Mouse (Mus musculus): ENCODE measurements around the gene Pola2.
A peak's percentile ranks its signal among the peaks of the same experiment; 100 is the strongest.

The Pola2 gene

DNA sequence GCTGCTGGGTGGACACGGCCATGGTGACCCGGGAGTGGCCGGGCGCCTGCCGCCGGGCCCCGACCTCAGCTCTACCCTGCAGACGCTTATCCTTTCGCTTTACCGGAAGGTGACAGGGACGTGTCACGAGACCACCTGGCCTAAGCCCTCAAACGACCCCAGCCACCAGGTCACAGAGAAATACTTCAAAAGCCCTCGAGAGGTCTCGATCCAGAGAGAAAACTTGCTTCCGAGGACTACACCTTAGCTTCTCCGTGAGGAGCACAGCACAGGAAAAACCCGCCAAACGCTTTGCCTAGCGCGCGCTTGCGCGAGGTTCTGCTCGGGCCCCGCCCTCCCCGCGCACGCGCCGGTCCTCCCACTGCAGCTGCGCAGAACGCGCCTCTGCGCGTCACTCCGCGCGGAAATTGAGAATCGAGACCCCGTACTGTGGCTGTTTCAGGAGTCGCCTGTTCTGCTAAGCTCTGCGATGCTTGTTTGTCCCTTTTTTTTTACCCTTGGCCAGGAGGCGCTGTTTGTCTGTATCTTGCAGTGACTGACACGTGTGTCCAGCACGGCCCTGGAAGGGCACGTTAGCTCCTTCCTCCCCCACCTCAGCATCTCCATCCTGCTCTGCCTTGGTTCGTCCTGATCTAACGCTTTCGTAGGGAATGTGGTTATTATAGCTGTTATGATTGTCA lies at the start of gene Pola2:
TSS of gene Pola2 (minus strand) at position 320 of the 680 bp plus-strand sequence.
- DNase-seq (ENCODE audit: low read depth in 1 of 2, low spot score in 2 of 2) = peak; percentile 45 to 82

GRCm38 (mm10) chr19:6013691-6014090 lies 49.7 kb upstream of the Pola2 start:
- DNase-seq (ENCODE audit: low read depth in 1 of 2, low spot score in 2 of 2) = no peak

DNA sequence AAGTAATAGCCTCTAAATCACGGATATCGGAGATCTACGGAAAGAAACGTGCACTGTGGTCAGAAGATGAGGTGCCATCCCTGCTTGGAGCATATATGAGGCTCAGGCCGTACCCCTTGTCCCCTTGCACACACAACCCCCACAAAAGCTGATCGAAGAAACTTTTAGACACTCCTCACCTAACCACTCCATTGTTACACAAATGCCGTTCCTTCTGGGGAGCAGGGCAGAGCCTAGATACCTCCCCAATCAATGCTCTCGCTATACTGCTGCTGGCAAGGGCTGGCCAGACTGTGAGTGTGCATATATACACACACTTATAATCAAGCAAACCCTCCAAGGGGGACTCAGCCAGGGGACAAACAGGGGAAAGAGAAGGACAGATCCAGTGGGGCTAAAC lies 45.1 kb upstream of the Pola2 start:
- DNase-seq (ENCODE audit: low read depth in 1 of 2, low spot score in 2 of 2) = no peak

GRCm38 (mm10) chr19:6007013-6007412 lies 43.0 kb upstream of the Pola2 start:
- DNase-seq (ENCODE audit: low read depth in 1 of 2, low spot score in 2 of 2) = no peak

DNA sequence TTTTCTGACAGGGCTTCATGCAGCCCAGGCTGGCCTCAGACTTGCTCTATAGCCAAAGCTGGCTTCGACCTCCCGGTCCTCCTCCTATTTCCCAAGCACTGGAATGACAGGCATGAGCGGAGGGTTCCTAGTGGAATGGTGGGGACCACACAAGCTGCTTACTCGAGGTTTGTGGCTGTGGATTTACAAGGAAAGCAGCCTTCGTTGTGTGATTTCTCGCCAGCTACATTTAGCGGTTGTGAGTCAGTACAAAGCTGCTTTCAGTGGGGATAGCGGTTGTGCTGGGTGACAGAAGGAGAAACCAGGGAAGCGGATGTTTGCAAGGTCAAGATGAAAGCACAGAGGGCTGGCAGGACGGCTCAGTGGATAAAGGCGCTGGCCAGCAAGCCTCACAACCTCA lies 41.5 kb upstream of the Pola2 start:
- no peak for DNase-seq (ENCODE audit: low read depth in 1 of 2, low spot score in 2 of 2)

- no peak for DNase-seq (ENCODE audit: low read depth in 1 of 2, low spot score in 2 of 2)
Measured at GRCm38 (mm10) chr19:5999969-6000368, 36.0 kb upstream of the Pola2 start.

- DNase-seq (ENCODE audit: low read depth in 1 of 2, low spot score in 2 of 2) = no peak
Measured at GRCm38 (mm10) chr19:5998180-5998579, 34.2 kb upstream of the Pola2 start.

DNA sequence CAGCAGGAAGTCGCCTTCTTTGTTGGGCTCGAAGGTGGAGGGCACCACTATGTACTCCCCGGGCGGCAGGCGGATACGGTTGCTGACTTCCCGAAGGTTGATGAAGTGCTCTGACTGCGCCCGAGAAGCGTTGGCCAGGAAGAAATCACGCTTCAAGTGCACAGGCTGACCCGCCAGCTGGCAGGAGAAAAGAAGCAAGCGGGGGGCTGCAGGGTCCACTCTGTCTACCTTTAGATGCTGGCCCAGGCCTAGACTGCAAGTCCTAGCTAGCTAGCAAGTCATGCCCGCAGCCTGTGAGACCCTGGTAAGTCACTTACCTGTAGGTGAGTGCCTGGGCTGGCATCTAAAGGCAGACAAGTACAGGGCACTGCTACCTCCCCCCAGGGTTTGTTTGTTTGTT lies 30.7 kb upstream of the Pola2 start:
- DNase-seq (ENCODE audit: low read depth in 1 of 2, low spot score in 2 of 2) = no peak

DNA sequence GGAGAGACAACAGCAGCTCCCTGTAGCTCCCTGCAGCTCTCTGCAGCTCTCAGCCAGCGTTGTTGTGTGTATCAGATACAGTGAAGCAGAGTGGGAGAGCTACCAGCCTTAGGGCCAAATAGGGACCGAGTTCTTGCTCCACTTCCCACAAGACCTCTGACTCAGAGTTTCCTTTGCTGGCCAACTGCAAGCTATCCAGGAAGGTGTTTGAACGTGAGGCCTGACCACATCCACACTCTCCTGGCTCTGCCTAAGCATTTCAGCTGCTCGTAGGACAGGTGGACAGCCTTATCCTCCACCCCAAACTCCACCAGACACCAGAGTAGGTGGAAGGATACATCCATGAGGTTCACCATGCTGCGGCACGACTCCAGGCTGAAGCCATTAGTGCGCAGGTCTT lies 28.0 kb upstream of the Pola2 start:
- no peak for DNase-seq (ENCODE audit: low read depth in 1 of 2, low spot score in 2 of 2)

GRCm38 (mm10) chr19:5991467-5991866 lies 27.5 kb upstream of the Pola2 start:
- no peak for DNase-seq (ENCODE audit: low read depth in 1 of 2, low spot score in 2 of 2)

DNA sequence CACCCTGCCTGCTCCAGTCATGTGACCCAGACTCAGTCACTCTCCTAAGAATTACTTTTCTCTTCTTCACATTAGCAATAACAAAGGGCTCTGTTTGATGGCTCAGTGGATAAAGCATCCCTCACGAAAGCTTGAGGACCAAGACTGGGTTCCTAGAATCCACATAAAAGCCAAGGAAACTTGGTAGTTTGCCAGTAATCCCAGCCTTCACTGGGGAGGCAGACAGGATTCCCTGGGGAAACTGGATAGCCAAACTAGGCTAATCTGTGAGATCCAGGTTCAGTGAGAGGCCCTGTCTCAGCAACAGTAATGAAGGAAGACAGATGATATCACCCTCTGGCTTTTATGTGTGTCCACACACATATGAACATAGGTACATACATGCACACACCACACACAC lies 26.9 kb upstream of the Pola2 start:
- DNase-seq (ENCODE audit: low read depth in 1 of 2, low spot score in 2 of 2) = no peak

DNA sequence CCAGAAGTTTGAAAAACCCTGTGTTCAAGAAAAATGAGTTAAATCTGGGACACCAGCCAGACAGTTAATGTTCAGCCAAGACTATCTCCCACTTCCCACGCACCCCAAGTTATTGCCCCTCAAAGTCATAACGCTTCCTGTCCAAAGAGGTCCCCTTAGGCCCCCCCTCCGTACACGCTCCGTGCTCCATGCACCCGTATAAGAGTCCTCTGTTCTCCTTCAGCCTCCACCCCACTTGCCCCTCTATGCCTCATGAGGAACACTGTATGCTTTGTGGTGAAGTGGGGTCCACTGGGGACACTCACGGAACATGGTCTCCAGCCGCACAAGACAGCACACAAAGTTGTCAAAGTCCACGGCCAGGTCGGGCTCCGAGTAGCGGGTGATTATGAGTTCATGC lies 26.0 kb upstream of the Pola2 start:
- DNase-seq (ENCODE audit: low read depth in 1 of 2, low spot score in 2 of 2) = no peak

DNA sequence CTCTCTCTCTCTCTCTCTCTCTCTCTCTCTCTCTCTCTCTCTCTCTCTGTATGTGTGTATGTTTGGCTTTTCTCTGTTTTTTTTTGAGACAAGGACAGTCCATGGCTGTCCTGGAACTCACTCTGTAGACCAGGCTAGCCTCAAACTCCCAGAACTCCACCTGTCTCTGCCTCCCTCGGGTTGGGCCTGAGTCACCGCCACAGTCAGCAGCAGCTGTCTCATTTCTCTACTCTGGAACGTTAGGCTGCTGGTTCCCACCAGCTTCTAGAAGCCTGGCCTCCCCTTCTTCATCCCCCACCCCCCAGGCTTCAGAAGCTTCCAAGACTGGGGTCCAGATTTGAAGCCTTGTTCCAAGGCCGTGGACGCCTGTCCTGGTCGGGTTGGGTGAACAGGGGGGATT lies 25.6 kb upstream of the Pola2 start:
- DNase-seq (ENCODE audit: low read depth in 1 of 2, low spot score in 2 of 2) = no peak

- DNase-seq (ENCODE audit: low read depth in 1 of 2, low spot score in 2 of 2) = peak; percentile 52 to 66
Measured at GRCm38 (mm10) chr19:5988815-5989452, 24.9 kb upstream of the Pola2 start.

GRCm38 (mm10) chr19:5988027-5988814 lies 24.2 kb upstream of the Pola2 start:
- DNase-seq (ENCODE audit: low read depth in 1 of 2, low spot score in 2 of 2) = no peak

- no peak for DNase-seq (ENCODE audit: low read depth in 1 of 2, low spot score in 2 of 2)
Measured at GRCm38 (mm10) chr19:5986043-5986442, 22.0 kb upstream of the Pola2 start, which contains the start of gene Slc22a20. TSS of gene Slc22a20 (minus strand) at chr19:5986143.

DNA sequence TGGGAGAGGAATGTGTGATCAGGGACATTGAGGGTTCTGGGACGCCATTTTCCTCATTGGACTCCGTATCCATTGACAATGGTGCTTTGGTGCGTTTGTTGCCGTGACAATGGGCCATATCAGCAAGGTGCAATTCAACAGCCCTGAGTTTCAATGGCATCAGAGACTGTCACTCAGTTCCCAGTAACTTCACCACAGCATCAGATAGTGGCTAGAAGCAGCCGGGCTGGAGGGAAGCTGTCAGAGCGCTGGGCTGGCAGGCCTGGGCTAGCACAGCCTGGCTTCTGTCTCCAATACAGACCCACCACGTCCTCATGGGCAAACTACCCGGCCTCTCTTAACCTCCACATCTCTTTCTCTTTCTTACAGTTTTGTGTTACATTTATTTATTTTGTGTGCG lies 16.5 kb upstream of the Pola2 start:
- no peak for DNase-seq (ENCODE audit: low read depth in 1 of 2, low spot score in 2 of 2)

DNA sequence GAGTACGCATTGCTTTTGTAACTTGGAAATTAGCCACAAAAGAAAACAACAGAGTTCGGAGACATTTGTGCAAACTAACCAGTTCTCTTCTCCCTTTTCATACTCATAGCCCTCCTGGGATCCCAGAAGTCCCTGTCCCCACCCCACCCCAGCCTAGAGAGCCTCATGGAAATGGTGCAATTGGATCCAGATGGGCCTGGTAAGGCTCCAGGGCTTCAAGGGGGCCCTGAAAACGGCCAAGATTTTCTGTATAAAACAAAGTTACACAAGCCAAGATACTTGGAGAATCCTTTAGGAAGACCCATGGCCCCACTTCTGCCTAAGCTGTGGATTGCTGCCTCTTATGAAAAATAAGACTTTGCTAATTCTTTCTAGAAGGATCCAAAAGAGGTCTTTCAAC lies 13.7 kb upstream of the Pola2 start:
- DNase-seq (ENCODE audit: low read depth in 1 of 2, low spot score in 2 of 2) = no peak

DNA sequence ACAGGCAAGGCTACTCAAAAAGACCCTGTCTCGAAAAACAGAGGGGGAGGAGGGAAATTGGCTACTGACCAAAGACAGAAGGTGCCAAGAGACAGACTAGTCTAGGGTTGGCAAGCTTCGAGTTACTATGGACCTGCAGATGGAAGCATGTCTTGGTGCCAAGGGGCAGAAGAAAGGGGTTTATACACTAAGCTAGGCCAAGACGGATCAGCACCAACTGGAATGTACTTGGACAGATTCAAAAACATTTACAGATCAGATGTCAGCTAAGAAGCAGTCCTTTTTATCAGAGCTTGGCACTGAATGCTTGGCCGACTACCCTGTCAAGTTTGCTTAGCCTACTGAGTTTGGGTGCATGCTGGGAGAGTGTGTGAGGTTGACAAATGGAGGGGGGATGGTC lies 11.7 kb upstream of the Pola2 start:
- no peak for DNase-seq (ENCODE audit: low read depth in 1 of 2, low spot score in 2 of 2)

DNA sequence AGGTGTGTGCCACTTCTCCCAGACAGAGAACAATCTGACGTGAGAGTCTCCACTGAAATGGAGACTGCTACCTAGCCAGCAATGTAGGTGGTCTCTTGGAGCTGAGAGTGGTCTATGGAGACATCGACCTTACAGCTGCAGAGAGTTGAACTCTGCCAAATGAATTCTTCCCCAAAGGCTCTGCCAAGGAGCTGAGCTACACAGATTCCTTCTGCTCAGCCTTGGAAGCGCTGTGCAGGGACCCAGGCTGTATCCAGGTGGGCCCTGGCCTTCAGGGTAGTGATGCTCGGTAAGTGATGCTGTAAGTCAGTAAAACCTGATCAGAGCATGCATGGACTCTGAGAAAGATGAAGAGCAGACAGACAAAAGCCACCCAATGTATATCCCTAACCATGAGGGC lies 11.1 kb upstream of the Pola2 start:
- no peak for DNase-seq (ENCODE audit: low read depth in 1 of 2, low spot score in 2 of 2)

DNA sequence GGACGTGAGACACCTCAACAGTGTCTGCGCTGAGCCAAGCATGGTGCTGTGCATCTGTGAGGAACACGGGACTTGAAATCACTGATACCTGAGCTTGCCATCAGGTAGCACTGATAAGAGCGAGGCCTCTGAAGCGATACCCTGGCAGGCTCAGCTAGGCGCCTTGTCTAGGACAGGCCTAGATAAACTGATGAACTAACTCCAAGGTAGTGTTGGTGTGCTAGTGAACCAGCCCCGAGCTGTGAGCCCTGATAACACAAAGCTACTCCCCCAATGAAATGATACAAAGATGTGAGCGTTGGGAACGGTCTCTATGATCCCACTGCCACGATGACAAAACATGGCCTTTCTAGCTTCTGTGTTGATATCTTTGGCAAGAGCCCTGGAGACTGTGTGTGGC lies 3.7 kb upstream of the Pola2 start:
- DNase-seq (ENCODE audit: low read depth in 1 of 2, low spot score in 2 of 2) = no peak

- no peak for DNase-seq (ENCODE audit: low read depth in 1 of 2, low spot score in 2 of 2)
Measured at GRCm38 (mm10) chr19:5966786-5967185, 2.8 kb upstream of the Pola2 start.
